Mouse (Mus musculus) stomach, embryonic 14.5 days (tissue): ENCODE measurements around the gene Raly. TPM values are rescaled to one million over a fixed set of nuclear protein-coding genes. Genes with fewer than 3 reads are reported as not detected.

Source experiments
- ATAC-seq: fragments of 200-750 bp; cut with Nextera tagmentation; 2 replicates; pipeline ENCODE4 v1.8.0; 2017; ENCODE audit warnings: low read depth, moderate TSS enrichment; ENCODE audit not compliant: insufficient number of reproducible peaks, insufficient read depth, low FRiP score
- H3K27ac ChIP-seq: fragments of 300-500 bp; sonication (generic); 2 replicates; pipeline ENCODE4 v1.5.1; 2014; ENCODE audit warnings: mild to moderate bottlenecking, low read length, moderate library complexity, mixed read lengths
- H3K27me3 ChIP-seq: fragments of 300-500 bp; sonication (generic); 2 replicates; pipeline ENCODE4 v1.6.1; 2014; ENCODE audit warnings: low read length, control low read depth, mixed read lengths; ENCODE audit not compliant: control insufficient read depth, insufficient read depth
- H3K36me3 ChIP-seq: fragments of 300-500 bp; sonication (generic); 2 replicates; pipeline ENCODE4 v1.6.1; 2014; ENCODE audit warnings: mild to moderate bottlenecking, control low read depth, low read length, moderate library complexity, mixed read lengths; ENCODE audit not compliant: control insufficient read depth, insufficient read depth
- H3K4me1 ChIP-seq: fragments of 300-500 bp; sonication (generic); 2 replicates; pipeline ENCODE4 v1.6.1; 2014; ENCODE audit warnings: low read length, control low read depth, mixed read lengths; ENCODE audit not compliant: control insufficient read depth, insufficient read depth
- H3K4me2 ChIP-seq: fragments of 300-500 bp; sonication (generic); replicated peaks from 2 replicates; pipeline ENCODE4 v1.6.1; 2014; ENCODE audit warnings: low read depth, low read length, control low read depth
- H3K4me3 ChIP-seq: fragments of 300-500 bp; sonication (generic); 2 replicates; pipeline ENCODE4 v1.5.1; 2014; ENCODE audit warnings: low read depth, low read length, control low read depth
- H3K9ac ChIP-seq: fragments of 300-500 bp; sonication (generic); replicated peaks from 2 replicates; pipeline ENCODE4 v1.6.1; 2014; ENCODE audit warnings: low read depth, mild to moderate bottlenecking, control low read depth, low read length, moderate library complexity, mixed read lengths
- H3K9me3 ChIP-seq: fragments of 300-500 bp; sonication (generic); 2 replicates; pipeline ENCODE4 v1.6.1; 2016; ENCODE audit warnings: low read depth, low read length, control low read depth; ENCODE audit not compliant: control insufficient read depth
- WGBS: fragments of 180-500 bp; shearing (Covaris S2); extraction: QIAGEN DNeasy Blood & Tissue Kit; methylation state at CpG from one replicate; pipeline ENCODE4 v1.1.7; 2014; 5-methylcytosine and 5-hydroxymethylcytosine counted together
- polyA plus RNA-seq: library from polyadenylated mRNA; unstranded; fragments of >200 nt; fragmentation: Nextera tagmentation; extraction: Ambion mirVana; gene quantifications from 2 replicates; pipeline ENCODE4 v1.2.1, GENCODE M21; 2014

The Raly gene
- polyA plus RNA-seq, 1 experiment from 2014 or later = 77.4 TPM

DNA sequence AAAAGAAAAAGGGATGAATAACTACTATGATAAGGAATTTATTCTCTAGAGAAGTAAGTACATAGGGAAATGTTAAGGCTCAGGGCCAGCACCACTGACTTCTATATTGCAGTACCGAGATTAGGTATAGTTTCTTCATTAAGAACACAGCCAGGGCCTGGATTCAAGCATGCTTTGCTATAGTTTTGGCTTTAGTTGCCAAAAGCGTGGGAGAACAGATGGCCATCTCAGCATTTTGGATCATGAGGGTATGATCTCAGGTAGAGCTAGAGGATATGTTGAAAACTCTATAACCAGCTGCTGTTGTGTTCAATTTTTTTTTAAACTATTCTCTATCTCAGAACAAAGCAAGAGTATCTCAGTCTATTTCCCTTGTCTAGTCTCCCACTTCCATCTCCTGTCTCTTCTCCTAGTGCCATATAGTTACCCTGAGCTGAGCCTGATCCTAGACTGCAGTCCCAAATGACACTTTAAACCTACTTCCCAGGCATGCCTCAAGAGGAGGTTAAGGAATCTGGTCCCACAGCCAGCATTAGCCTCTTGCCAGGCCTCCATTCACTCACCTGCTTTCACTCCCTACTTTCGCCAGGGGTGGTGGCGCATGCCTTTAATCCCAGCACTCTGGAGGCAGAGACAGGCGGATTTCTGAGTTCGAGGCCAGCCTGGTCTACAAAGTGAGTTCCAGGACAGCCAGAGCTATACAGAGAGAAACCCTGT is 43.4 kb downstream of the Raly start:
- WGBS = 95% methylated on average over 6 of the region's 6 CpGs
- Histone ChIP-seq H3K9me3 (0 out of 2 replicates have a peak, but pooled peaks cover 4% of the 10 kb centered on the region), H3K9ac (no peak overlapping the region), H3K4me2 (no peak overlapping the region), H3K27ac (no peak overlapping the region), H3K4me1 (peaks cover 5% of the 10 kb centered on the region; the same call in 1 of the 2 replicates), H3K4me3 (no peak overlapping the region), H3K27me3 (no peaks in the 10 kb centered on the region), H3K36me3 (no peaks in the 10 kb centered on the region)
- ATAC-seq = no peak

DNA sequence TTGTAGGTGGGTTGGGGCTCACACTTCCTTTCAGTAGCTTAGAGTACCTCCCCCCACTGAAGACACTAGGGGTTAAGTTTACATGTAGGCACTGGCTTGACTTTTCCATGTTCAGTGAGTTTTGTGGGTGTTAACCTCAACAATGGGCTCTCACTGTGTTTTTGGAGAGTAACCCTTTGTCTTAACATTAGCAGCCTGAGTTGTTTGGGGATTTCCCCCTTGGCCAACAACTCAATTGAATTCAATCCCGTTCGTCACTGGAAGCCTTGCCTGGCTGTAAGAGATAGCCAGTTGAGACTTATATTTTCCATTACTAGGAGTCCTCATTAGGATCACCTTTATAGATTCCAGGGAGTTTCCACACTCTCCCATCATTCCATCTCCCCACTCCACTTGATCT is 45.6 kb downstream of the Raly start:
- 79% methylated on average over 2 of the region's 2 CpGs for WGBS
- Histone ChIP-seq H3K4me3 (no peak overlapping the region), H3K4me1 (0 out of 2 replicates have a peak, but pooled peaks cover 2% of the 10 kb centered on the region), H3K4me2 (no peak overlapping the region), H3K27ac (no peak overlapping the region), H3K9ac (no peak overlapping the region), H3K36me3 (no peaks in the 10 kb centered on the region), H3K9me3 (0 out of 2 replicates have a peak, but pooled peaks cover 4% of the 10 kb centered on the region), H3K27me3 (no peaks in the 10 kb centered on the region)
- ATAC-seq = no peak

DNA sequence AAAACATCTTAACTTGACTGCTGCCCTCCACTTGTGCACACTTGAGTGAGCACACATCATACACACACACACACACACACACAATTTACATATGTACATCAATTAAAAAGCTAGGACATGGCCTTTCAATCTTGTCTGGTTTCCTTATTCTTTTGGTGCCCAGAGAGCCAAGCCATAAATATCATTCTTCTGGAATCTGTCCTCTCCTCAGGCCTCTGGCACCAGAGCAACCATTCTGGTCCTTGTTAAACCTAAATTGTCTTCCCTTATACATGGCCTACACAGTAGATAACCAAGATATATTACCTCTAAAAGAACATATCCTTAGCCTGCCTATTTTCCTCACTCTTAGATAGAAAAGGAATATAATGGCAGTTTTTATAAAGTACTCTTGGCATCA is 57.2 kb downstream of the Raly start:
- Histone ChIP-seq H3K4me2 (no peak overlapping the region), H3K27me3 (no peaks in the 10 kb centered on the region), H3K4me3 (no peak overlapping the region), H3K4me1 (no peaks in the 10 kb centered on the region), H3K27ac (no peak overlapping the region), H3K9ac (no peak overlapping the region), H3K9me3 (no peaks in the 10 kb centered on the region), H3K36me3 (no peaks in the 10 kb centered on the region; the same call in none of the 2 replicates)
- ATAC-seq = no peak

DNA sequence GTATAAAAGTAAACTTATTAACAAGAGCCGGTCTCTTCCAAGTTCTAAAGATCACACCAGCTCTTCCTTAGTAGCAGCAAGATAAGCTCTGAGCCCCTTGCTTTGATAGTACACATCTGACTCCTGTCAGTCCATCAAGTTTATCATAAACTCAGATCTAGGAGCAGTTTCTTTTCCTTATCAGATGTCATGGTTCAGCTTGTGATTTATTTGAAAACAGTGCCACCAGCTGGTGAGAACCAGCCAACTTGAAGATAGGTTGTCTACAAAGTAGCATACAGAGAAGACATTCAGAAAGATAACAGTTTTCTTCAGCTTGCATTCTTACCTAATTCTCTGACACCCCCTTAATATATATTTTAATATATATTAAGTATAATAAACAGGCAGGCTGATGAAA is 64.5 kb downstream of the Raly start:
- WGBS = 72% methylated on average over 1 of the region's 1 CpGs
- Histone ChIP-seq H3K27ac (no peak overlapping the region), H3K36me3 (peaks cover 31% of the 10 kb centered on the region), H3K4me2 (no peak overlapping the region), H3K4me1 (no peaks in the 10 kb centered on the region), H3K27me3 (no peaks in the 10 kb centered on the region), H3K9me3 (no peaks in the 10 kb centered on the region), H3K9ac (no peak overlapping the region), H3K4me3 (no peak overlapping the region)
- no peak for ATAC-seq

DNA sequence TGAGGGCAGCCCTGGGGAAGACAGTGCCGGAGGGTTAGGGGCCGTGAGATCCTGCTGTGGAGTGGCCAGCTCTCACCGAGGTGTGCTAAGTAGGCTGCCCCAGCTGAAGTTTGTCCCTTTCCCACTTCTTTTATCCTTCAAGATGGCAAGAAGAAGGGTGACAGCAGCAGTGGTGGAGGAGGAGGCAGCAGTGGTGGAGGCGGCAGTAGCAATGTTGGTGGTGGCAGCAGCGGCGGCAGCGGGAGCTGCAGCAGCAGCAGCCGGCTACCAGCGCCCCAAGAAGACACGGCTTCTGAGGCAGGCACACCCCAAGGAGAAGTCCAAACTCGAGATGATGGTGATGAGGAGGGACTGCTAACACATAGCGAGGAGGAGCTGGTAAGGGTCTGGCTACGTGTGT is 72.8 kb downstream of the Raly start:
- Histone ChIP-seq H3K4me2 (no peak overlapping the region), H3K4me1 (no peaks in the 10 kb centered on the region), H3K4me3 (no peak overlapping the region), H3K9ac (no peak overlapping the region), H3K27me3 (no peaks in the 10 kb centered on the region), H3K9me3 (no peaks in the 10 kb centered on the region), H3K36me3 (peaks cover 80% of the 10 kb centered on the region), H3K27ac (no peak overlapping the region)
- ATAC-seq = no peak
- WGBS = 92% methylated on average over 13 of the region's 13 CpGs

DNA sequence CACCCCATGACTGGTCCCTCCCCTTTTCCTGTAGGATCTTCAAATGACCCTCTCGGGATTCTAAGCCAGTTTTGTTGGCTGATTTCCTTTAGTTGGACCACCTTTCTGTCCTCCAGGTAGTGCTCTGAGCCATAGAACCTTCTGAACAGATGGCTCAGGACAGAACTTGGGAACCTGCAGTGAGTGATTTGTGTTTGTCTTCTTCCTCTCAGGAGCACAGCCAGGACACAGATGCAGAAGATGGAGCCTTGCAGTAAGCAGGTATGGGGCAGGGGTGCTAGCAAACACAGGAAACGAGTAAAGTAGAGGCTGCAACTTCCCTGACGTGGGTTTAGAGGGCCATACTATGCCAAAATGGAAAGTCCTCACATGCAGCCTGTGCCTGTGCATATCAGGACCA is 74.8 kb downstream of the Raly start:
- no peak overlapping the region for H3K4me3 ChIP-seq
- peaks cover 76% of the 10 kb centered on the region for H3K36me3 ChIP-seq
- 81% methylated on average over 3 of the region's 3 CpGs for WGBS
- no peak overlapping the region for H3K4me2 ChIP-seq
- H3K27ac ChIP-seq = no peak overlapping the region
- H3K4me1 ChIP-seq = no peaks in the 10 kb centered on the region
- no peak overlapping the region for H3K9ac ChIP-seq
- ATAC-seq = no peak
- no peaks in the 10 kb centered on the region for H3K27me3 ChIP-seq
- H3K9me3 ChIP-seq = no peaks in the 10 kb centered on the region

DNA sequence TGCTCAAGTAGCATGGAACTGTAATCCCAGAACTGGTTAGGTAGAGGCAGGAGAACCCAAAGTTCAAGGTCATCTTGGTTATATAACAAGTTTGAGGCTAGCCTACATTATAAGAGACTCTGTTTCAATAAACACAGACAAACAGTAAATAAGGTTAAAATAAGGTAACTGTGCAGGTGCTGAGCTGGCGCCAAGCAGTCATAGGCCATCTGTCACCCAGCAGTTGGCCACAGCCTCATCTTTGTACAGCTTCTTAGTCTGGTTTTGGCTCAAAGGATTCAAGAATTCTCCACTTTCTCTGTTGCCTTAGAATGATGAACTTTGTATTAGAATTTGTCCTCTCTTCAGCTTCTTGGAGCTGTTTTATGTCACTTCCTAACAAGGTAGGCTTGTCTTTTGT is 77.2 kb downstream of the Raly start:
- H3K27me3 ChIP-seq = no peaks in the 10 kb centered on the region
- no peak overlapping the region for H3K27ac ChIP-seq
- peaks cover 76% of the 10 kb centered on the region for H3K36me3 ChIP-seq
- H3K4me1 ChIP-seq = no peaks in the 10 kb centered on the region
- H3K4me3 ChIP-seq = no peak overlapping the region
- no peak overlapping the region for H3K9ac ChIP-seq
- H3K9me3 ChIP-seq = no peaks in the 10 kb centered on the region
- ATAC-seq = no peak
- WGBS = 95% methylated on average over 1 of the region's 1 CpGs
- H3K4me2 ChIP-seq = no peak overlapping the region

DNA sequence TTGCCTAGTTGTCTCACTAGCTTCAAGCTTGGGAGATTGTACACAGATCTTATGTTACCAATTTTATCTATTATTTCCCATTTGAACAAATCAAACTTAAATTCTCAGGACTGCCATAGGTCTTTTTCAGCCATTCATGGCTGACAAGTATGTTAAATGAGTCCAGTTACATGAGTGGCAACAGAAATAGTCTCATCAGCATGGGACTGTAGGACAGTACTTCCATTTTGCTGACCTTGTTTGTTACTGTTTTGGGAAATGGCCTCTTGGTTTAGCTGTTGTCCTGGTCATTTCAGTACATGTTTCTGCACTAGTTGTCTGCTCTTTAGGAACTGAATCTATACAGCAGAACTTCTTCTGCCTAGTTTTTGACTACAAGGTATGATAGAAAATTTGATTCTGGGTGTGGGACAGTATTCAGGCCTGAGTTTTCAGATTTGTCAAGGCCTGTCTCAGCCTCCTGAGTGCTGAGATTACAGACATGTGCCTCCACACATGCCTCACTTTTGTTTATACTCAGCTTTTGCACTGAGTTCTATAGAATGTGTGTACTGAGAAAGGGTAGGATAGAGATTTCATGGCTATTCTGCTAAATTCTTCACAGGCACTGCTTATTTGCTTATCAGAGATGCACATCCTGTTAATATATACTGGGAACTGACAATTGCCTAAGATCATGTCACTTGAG is 79.2 kb downstream of the Raly start:
- no peaks in the 10 kb centered on the region for H3K4me1 ChIP-seq
- no peaks in the 10 kb centered on the region for H3K27me3 ChIP-seq
- H3K9me3 ChIP-seq = no peaks in the 10 kb centered on the region
- no peak for ATAC-seq
- H3K27ac ChIP-seq = no peak overlapping the region
- H3K4me2 ChIP-seq = no peak overlapping the region
- H3K4me3 ChIP-seq = no peak overlapping the region
- H3K9ac ChIP-seq = no peak overlapping the region
- peaks cover 75% of the 10 kb centered on the region for H3K36me3 ChIP-seq
